Comparison of ENCODE assay signal across 8 mouse cellular contexts in genomic region chr14:100213066-100213465, GRCm38 (mm10).
DNase-seq lines count a peak whose midpoint lies in the region; ATAC-seq and TF ChIP-seq lines count a peak whose summit lies in the region.

No protein-coding gene starts in this region.

- no peak overlapping the region for H3ac ChIP-seq in myocyte (ENCODE audit: control insufficient read depth, insufficient read length)

- peak overlapping the region; percentile 57; the same call in 1 of the 2 replicates for H3K27ac ChIP-seq in cortical plate, adult 2 months (ENCODE audit: insufficient read depth, low read length)

- DNase-seq in layer of hippocampus, adult 18-20 months (ENCODE audit: low spot score in 2 of 2): peak; percentile 32 to 54
- DNase-seq in layer of hippocampus, adult 9-10 months (ENCODE audit: low spot score): no peak
- peak; percentile 28 for DNase-seq in kidney, postnatal 14 days
- no peak for DNase-seq in urinary bladder, postnatal 10 days (ENCODE audit: low spot score)

- TF ChIP-seq POLR2A in cortical plate, adult 2 months (IDR thresholded peaks at IDR 0.05; ENCODE audit: extremely low read depth, insufficient read depth, low read length): peak; percentile 58
- no peak for TF ChIP-seq POLR2A in myocyte (IDR thresholded peaks at IDR 0.05; ENCODE audit: insufficient read length, low read depth)

- H3K4me2 ChIP-seq in myocyte (ENCODE audit: low read depth): peak overlapping the region; percentile 15

- H3K79me2 ChIP-seq in myocyte (ENCODE audit: control insufficient read depth, insufficient read depth): no peaks in the 10 kb centered on the region

- no peak for ATAC-seq in megakaryocyte, adult 5-6 weeks (ENCODE audit: poor library complexity, severe bottlenecking)
- ATAC-seq in cerebellum, adult (ENCODE audit: insufficient number of reproducible peaks, low FRiP score, low TSS enrichment): no peak

- no peak overlapping the region for H3K4me3 ChIP-seq in cortical plate, adult 2 months (ENCODE audit: insufficient read depth, low read length)
- no peak overlapping the region for H3K4me3 ChIP-seq in myocyte

- peaks cover 12% of the 10 kb centered on the region for H3K4me1 ChIP-seq in cortical plate, adult 2 months (ENCODE audit: control insufficient read depth, insufficient read depth, low read length)

- H3K27me3 ChIP-seq in myocyte (ENCODE audit: control insufficient read depth, insufficient read depth, insufficient read length): no peaks in the 10 kb centered on the region

- no peaks in the 10 kb centered on the region for H3K36me3 ChIP-seq in myocyte (ENCODE audit: control insufficient read depth, insufficient read depth)

- TF ChIP-seq CTCF in cortical plate, adult 2 months (IDR thresholded peaks at IDR 0.05; ENCODE audit: extremely low read depth, insufficient read depth, low read length): no peak

TF ChIP-seq in myocyte, 11 proteins besides CTCF, POLR2A, EP300 and RAD21:
- TF ChIP-seq POLR2AphosphoS2 (IDR thresholded peaks at IDR 0.05; ENCODE audit: insufficient read length, low read depth) (no peak), TCF12 (IDR thresholded peaks at IDR 0.05; ENCODE audit: insufficient read depth, poor library complexity, severe bottlenecking) (no peak), REST (IDR thresholded peaks at IDR 0.05; ENCODE audit: insufficient read depth, insufficient read length) (no peak), SRF (IDR thresholded peaks at IDR 0.05; ENCODE audit: control insufficient read depth, insufficient read length, low read depth) (no peak), MAX (IDR thresholded peaks at IDR 0.05; ENCODE audit: low read depth) (no peak), E2F4 (IDR thresholded peaks at IDR 0.05; ENCODE audit: insufficient read depth) (no peak), MYOG (IDR thresholded peaks at IDR 0.05; ENCODE audit: control insufficient read depth in 1 of 3, insufficient read depth in 1 of 3, insufficient read length in 2 of 3, low read depth in 2 of 3) (no peak), TCF3 (IDR thresholded peaks at IDR 0.05; ENCODE audit: insufficient read length, low read depth) (no peak), MYOD1 (IDR thresholded peaks at IDR 0.05; ENCODE audit: control insufficient read depth in 1 of 3, insufficient read length in 2 of 3, low read depth in 2 of 3) (no peak), USF1 (IDR thresholded peaks at IDR 0.05; ENCODE audit: low read depth) (no peak), CEBPB (IDR thresholded peaks at IDR 0.05; ENCODE audit: insufficient read depth, poor library complexity, severe bottlenecking) (no peak)

Comparison
In these comparisons a context has a peak if more than half of its experiments do, and no peak if none do; other contexts are left out.
1. DNase-seq: peak in layer of hippocampus, adult 18-20 months (2 of 2) and kidney, postnatal 14 days (single experiment); none in layer of hippocampus, adult 9-10 months (single experiment) and urinary bladder, postnatal 10 days (single experiment).